Mouse (Mus musculus) monocyte, adult 5-6 weeks (primary cell): ENCODE data around the gene Nagpa. TPM values are rescaled to one million over a fixed set of nuclear protein-coding genes. Genes with fewer than 3 reads are reported as not detected.

Experiments
- ATAC-seq: fragments of 153-309, 156-312 bp; replicated peaks from 2 replicates; pipeline ENCODE4 v1.8.0; 2017; ENCODE audit warnings: mild to moderate bottlenecking; ENCODE audit not compliant: low TSS enrichment, insufficient number of reproducible peaks, severe bottlenecking, poor library complexity, low FRiP score
- total RNA-seq: library from RNA; stranded (forward); fragments of 200-1000, 200-491, 200-594 nt; gene quantifications from 3 replicates; pipeline ENCODE4 v1.2.3, GENCODE M21; 2017

Nagpa gene
- total RNA-seq, 1 experiment from 2014 or later: 77.6 TPM

DNA sequence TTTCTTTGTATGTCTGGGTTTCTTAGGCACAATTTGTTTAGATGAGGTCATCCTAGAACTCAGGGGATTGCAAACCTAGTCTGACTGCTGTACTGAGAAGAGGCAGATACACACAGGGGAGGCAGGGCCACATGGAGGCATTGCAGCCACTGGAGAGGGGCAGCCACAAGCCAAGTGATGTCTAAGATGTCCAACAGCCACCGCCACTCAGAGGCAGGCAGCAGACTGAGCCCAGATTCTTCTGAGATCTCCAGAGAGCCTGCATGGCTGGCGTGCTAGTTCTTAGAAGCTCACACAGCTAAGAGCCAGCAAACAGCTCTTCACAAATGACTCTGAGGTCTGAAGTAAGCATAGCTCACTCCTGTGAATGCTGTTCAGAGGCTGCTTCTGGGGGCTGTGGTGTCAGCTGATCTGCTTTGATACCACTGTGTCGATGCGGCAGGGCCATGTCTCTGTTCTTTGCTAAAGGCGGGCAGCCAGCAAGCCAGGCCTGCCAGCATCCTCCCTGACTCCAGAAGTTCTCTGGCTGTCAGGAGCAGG is 1.7 kb upstream of the Nagpa start:
- no peak for ATAC-seq

DNA sequence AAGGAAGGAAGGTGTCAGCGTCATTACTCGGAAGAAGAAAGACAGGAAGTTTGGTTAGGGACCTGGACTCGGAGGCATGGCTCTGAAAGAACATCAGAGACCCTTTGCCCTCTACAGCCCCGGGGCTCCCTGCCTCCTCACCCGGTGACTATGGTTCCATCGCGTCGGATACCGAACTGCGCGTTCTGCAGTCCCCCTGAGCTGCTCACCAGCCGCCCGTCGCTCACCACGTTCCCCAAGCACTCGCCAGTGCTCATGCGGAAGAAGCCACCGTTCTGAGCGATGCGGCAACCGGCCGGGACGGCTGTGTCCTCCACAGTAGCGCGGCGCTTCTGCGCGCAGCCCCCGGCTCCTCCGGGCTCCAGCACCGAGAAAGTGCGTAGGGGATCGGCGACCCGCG is 612 bp downstream of the Nagpa start:
- no peak; the same call in 1 of the 2 replicates for ATAC-seq

DNA sequence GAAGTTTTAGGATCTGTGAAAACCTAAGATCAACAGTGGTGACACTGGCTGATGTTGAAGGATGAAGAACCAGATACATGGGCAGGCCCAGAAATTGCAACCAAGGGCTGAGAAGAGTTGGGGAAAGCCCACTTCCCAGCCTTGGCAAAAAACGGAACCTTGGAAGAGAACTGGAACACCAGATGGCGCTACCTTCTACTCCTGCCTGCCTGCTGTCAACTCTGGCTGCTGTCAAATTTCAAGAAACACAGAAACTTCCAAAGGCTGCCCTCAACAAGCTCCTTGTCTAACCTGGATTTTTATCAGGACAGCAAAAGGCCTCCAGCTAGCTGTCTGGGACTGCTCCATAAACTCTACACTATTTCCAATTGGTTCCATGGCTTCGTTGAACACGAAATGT is 1.1 kb downstream of the Nagpa start:
- ATAC-seq: no peak

DNA sequence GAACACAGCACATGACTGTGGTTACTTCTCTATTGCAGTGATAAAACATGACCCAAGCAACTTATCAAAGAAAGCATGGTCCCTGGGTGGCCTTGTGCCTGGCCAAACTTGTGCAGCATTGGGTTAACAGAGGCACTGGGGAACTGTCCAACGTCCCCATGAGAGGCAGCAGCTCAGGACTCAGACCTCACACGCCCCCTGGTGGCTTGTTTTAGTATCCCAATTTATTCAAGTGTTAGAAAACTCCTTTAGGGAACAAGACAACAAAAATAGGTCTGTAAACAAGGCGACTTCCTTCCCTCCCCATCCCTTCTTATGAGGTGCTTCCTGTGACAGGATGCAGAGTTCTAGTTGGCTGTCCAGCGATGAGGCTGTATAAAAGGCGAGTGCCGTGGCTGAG is 8.7 kb downstream of the Nagpa start:
- ATAC-seq: peak; percentile 52; the same call in 1 of the 2 replicates

- ATAC-seq: no peak
Observed at GRCm38 (mm10) chr16:5186234-5186633, 17.6 kb downstream of the Nagpa start.

DNA sequence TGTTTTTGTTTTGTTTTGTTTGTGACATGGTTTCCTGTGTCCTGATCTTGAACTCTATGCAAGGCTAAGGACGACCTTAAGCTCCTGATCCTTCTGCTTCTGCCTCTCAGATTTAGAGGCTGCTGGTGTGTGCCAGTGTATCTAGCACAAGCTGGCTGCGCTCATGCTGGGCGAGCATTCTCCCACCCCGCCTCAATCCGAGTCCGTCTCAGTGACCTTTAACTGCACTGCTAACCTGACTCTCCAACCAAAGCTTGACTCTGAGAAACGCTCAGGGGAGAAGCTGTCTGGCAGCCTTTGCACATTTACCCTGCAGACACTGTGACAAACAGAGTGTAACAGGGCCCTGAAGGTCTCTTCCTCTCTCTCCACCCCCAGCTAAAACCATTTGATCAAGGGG is 18.1 kb downstream of the Nagpa start:
- no peak for ATAC-seq

DNA sequence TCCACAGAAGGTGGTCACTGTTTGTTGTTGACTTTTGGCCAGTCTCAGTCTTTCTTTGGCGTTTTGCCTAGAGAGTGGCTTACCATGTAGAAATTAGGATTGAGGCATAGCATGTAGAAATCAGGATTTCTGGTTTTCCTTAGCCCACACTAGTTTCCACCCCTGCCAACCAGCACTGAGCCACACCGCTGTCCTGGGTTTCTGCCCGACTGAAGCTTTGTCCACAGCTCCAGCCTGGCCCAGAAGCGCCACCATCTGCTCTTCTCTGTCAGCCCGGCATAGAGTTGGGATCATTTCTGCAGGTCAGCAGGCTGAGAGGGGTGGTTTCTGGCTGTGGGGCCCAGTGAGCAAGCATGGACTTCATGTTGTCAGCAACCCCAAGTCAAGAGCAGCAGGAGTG is 18.9 kb downstream of the Nagpa start:
- ATAC-seq: no peak

GRCm38 (mm10) chr16:5184101-5184500 is 19.7 kb downstream of the Nagpa start:
- no peak for ATAC-seq

- ATAC-seq: no peak
Observed at GRCm38 (mm10) chr16:5183310-5183975, 20.4 kb downstream of the Nagpa start.

- ATAC-seq: no peak
Observed at GRCm38 (mm10) chr16:5172636-5173035, 31.2 kb downstream of the Nagpa start.

DNA sequence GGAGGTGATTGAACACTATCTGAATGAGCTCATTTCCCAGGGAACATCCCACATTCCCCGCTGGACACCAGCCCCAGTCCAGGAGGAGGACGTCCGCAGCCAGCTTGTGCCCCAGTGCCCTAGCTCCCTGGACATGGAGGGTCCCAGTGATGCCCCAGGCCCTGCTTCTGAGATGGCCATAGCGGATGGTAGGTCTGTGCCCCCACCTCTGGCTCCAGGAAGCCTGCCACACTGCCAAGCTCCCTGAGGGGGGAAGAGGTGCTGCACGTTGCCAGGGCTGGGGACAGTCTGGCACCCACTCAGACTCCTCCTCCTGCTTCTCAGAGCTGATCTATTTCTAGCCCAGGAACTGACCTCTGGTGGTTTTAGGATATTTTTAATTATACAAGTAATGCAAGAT is 35.0 kb downstream of the Nagpa start:
- no peak for ATAC-seq

DNA sequence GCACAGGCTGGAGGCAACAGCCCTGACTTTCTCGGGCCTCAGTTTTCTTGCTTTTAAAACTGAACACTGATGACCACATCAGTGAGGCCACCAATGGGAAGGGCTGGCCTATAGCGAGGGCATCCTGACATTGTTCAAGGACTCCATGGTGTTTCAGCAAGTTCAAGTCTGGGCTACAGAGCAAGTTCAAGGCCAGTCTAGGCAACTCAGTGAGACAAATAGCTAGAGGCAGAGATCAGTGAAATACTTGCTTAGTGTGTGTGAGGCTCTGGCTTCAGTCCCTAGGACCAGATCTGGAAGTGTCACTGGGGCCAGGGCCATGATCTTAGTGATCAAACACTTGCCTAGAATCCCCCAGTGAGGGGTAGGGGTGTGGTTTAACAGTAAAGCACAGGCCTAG is 35.8 kb downstream of the Nagpa start:
- ATAC-seq: no peak

DNA sequence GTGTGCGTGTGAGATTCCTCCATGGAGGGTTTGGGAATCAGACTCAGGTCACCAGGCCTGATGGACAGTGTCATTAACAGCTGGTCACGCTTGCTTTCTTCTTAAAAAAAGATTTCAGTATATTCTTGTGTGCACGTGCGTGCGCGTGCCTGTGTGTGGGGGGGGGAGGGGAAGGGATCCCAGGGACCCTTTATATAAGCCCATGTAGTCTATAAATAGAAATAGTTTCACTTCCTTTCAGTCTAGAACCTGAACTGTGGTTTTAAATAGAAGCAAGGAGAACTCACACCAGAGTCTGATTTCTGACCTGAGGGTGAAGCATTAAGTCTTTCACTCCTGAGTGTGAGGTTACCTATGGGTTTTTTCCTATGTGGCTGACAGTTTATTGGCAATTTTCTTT is 39.5 kb downstream of the Nagpa start:
- ATAC-seq: no peak

GRCm38 (mm10) chr16:5159248-5159647 is 44.6 kb downstream of the Nagpa start:
- ATAC-seq: no peak

- no peak for ATAC-seq
Observed at GRCm38 (mm10) chr16:5157113-5157512, 46.7 kb downstream of the Nagpa start.

- ATAC-seq: no peak
Observed at GRCm38 (mm10) chr16:5156495-5156894, 47.3 kb downstream of the Nagpa start.

DNA sequence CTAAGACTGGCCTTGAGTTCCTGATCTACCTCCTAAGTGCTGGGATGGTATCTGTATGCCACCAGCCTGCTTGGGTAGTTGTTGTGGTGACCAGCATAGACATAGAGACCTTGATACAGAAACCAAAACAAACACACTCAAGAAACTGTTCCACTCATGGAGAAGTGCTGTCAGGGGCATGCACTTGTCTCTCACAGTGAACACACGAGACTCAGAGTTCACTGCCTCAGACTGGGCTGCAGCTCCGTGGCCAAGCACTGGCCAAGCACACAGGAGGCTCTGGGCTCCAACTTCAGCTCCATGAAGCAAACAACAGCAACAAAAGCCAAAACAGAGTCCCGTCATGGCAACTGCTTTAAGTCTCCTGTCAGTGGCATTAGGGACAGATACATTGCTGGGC is 48.8 kb downstream of the Nagpa start:
- no peak for ATAC-seq

DNA sequence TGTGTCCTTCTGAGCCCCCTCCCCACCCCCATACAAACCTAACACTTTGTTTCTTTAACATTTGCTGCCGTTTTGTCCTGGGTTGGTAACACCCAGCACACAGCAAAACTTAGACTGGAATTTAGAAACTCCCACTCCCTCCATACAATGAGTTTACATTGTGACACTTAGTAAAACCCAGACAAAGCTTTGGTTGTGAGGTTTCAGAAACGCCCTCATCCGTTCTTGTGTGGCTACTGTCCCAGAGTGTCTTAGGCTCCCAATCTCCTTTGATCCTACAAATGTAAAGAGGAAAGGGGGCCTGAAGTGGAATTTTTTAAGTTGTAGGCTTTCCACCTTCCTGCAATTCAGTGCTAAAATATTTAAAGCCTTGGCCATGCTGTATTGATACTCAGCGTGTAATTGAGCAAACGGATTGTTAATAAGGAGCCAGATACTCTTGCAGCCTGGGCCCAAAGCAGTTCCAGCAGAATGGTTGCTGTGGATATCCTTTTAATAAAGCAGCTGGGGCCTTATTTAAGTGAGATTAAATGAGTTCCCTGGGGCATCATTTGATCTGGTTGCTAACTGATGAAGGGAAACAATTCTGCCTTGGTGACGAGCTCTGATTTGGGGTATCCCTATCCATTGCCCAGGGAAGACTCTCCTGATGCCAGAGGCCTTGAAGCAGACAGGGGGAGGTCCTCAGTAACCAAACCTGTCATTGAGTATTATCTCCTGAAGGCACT is 50.3 kb downstream of the Nagpa start:
- ATAC-seq: no peak

GRCm38 (mm10) chr16:5150544-5150943 is 53.3 kb downstream of the Nagpa start:
- ATAC-seq: no peak

- no peak for ATAC-seq
Observed at GRCm38 (mm10) chr16:5147037-5147385, 56.8 kb downstream of the Nagpa start, which contains the start of gene Sec14l5. Gene Sec14l5 (plus strand): TSS chr16:5147109.
